Mouse (Mus musculus) activated CD4-positive, CD25-positive, alpha-beta regulatory T cell, adult 4 months (primary cell): ENCODE results near the gene Hba-x. TPM values are rescaled to one million over a fixed set of nuclear protein-coding genes. Genes with fewer than 3 reads are reported as not detected.
"Not testable (repeated sequence)": the region's sequence is repeated elsewhere in the genome, so short reads cannot be mapped to it uniquely, and the experiment has no call there.

Experiments
- ATAC-seq: one replicate; pipeline ENCODE4 v1.8.0; 2017
- polyA plus RNA-seq, 2 experiments: library from polyadenylated mRNA; unstranded; fragments of 100-300 nt; shearing (Covaris generic); gene quantifications; one replicate each; pipeline ENCODE4 v1.2.1; 2017

Hba-x gene
- polyA plus RNA-seq, 2 experiments from 2014 or later: not detected

GRCm38 (mm10) chr11:32250880-32251763 lies 25.1 kb upstream of the Hba-x start:
- ATAC-seq: no peak

DNA sequence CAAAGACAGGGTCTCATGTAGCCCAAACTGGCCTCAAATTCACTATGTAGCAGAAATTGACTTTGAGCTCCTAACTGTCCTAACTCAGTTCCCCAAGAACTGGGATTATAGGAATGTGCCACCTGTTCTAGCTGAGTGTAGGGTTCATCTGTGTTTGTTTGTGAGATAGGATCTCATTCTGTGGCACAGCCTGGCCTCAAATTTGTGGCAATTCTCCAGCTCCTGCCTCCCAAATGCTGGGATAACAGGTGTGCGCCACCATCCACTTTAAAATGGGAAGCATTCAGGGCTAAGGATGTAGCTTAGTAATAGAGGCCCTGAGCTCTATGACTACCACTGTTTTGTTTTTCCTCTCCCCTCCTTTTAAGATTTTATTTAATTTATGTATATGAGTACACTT lies 23.1 kb upstream of the Hba-x start:
- ATAC-seq: no peak

- ATAC-seq: no peak
These were observed 20.1 kb upstream of the Hba-x start for GRCm38 (mm10) chr11:32256146-32256545.

GRCm38 (mm10) chr11:32256566-32256965 lies 19.6 kb upstream of the Hba-x start:
- no peak for ATAC-seq

DNA sequence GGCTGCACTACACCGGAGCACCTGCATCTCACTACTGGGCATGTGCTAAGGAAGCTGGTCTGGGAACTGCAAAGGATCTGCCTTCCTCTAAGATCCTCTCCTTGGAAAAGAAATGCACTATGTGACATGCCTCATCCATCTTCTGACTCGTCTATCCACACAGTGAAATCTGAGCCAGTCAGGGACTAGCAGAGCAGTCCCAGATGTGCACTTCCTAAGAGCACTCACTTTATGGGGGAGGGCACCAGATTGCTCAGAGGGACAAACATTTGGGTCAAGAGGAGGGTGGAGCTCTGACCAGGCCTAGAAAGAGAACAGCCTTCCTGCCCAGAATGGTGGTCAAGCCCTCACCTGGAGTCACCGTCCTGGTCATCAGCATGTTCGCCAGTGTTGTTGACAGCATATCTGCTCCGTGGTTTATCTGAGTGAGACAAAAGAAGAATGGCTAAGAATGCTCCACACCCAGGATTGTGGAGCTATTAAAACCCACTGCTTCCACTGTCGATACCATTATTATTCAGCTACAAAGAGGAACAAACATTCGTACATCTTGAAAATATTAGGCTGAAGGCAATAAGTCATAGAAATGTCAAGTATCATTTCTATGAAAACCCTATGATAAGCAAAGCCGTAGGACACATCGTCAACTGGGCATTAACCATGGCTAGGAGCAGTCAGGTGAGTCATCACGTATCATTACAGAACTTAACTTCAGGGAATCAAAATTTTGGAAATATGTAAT lies 13.4 kb upstream of the Hba-x start:
- ATAC-seq: no peak

- no peak for ATAC-seq
These were observed 11.0 kb upstream of the Hba-x start for GRCm38 (mm10) chr11:32265117-32265738.

- no peak for ATAC-seq
These were observed 10.0 kb upstream of the Hba-x start for GRCm38 (mm10) chr11:32266194-32266593.

GRCm38 (mm10) chr11:32266776-32267175 lies 9.4 kb upstream of the Hba-x start:
- ATAC-seq: no peak

- peak; percentile 95 for ATAC-seq
These were observed 8.9 kb upstream of the Hba-x start, which contains the start of gene Nprl3 for GRCm38 (mm10) chr11:32267188-32267884. Gene Nprl3 (minus strand): TSS chr11:32267707.

DNA sequence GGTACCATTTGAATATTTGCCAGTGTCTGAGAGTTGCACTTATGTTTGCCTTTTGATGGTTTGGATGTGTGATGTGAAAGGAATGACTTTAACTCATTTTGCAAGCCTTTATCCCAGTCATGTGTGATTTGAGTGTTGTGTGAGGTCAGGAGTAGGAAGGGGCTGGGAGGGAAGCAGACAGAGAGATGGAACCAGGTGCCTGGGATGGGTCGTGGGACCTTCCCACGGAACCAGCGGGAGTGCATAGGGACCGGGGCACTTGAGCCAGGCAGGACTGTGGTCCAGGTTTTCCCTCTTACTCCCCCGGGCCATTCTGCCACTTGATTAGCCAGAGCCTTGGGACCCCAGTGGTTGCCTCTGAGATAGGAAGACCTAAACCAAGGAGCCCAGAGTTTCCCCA lies 8.2 kb upstream of the Hba-x start:
- no peak for ATAC-seq

DNA sequence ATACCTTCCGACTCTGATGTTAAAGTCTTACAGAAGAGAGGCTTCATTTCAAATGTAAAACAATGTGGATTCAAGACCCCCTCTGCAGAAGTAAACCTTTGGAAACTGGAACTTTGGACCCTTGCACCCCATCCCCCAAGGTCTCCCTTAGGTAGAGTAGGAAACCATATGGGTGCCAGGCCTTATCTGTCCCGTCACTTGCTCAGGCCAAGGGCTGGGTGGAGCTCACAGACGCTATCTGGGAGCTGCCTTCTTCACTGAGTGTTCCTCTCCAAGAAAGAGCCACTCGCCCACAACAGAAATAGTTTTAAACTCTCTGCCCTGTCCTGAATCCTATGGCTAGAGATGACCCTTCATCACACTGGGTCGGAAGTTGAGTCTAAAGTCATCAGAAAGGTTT lies 7.2 kb upstream of the Hba-x start:
- ATAC-seq: no peak

GRCm38 (mm10) chr11:32271178-32271577 lies 5.0 kb upstream of the Hba-x start:
- no peak for ATAC-seq

DNA sequence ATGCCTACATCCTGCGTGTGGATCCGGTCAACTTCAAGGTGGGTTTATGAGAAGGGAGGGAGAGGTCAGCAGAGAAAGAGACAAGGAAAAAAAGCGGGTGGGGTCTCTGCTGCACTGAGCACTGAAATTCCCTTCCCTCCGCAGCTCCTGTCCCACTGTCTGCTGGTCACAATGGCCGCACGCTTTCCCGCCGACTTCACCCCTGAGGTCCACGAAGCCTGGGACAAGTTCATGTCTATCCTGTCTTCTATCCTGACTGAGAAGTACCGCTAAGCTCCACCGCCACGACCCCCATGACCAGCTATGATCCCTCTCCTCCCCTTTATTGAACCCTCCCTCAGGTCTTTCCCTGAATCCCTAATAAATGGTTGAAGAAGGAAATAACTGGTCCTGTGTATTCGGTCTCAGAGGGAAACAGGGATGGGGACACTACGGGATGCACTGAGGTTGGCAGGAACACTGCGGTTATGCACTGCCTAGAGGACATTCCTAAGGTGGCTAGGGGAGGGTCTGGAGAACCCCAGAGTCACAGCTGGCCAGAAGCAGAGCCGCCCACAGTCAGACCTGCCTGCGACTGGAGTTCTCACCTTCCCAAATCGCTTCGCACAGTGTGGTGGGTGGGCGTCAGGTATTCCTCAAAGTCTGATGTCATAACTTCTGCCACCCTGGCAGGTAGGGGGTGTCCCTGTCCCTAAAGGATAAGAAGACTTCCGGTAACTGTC lies 1.7 kb downstream of the Hba-x start:
- ATAC-seq: no peak

- ATAC-seq: no peak
These were observed 2.3 kb downstream of the Hba-x start for GRCm38 (mm10) chr11:32278458-32278957.

- no peak for ATAC-seq
These were observed 4.4 kb downstream of the Hba-x start for GRCm38 (mm10) chr11:32280646-32281045.

GRCm38 (mm10) chr11:32281416-32282144 lies 5.4 kb downstream of the Hba-x start:
- ATAC-seq: no peak

- not testable (repeated sequence) for ATAC-seq
These were observed 7.0 kb downstream of the Hba-x start, which contains the start of gene Hba-a1 for GRCm38 (mm10) chr11:32283091-32283777. Gene Hba-a1 (plus strand): TSS chr11:32283511.

DNA sequence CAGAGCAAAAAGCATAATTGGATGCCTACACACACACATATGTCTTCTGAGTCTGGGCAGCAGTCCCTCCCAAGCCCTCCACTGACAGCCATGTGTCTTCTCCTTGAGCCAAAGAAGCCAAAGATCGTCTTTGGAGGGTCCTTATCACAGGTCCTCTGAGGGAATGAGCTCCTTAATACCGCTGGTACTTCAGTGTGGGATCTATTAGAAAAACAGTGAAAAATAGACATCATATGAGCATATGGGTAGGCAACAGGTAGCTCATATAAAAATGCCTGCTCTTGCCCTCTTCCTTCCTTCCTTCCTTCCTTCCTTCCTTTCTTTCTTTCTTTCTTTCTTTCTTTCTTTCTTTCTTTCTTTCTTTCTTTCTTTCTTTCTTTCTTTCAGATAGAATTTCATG lies 8.4 kb downstream of the Hba-x start:
- not testable (repeated sequence) for ATAC-seq

DNA sequence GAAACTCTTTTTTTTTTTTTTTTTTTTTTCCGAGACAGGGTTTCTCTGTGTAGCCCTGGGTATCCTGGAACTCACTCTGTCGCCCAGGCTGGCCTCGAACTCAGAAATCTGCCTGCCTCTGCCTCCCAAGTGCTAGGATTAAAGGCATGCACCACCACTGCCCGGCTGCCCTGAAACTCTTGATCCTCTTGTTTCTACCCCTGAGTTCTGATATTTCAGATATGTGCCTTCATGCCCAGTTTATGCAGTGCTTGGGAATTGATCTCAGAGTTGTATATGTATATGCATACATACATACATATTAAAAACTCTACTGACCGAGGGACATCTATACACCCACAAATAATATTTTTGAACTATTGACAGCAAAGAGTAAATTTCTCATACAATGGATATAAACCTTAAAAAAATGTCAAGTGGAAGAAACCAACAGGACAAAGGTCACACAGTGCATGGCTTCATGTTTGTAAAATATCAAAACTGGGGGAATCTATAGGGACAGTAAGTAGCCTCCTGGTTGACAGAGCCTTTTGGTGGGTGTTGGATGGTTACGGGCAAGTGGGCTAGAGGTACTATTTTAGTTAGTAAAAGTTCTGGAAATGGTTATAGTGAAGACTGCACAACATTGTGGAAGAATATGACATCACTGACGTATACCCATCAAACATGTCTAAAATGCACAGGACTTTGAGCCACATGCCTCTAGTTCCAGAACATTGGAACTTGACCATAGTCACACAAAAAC lies 9.0 kb downstream of the Hba-x start:
- no peak for ATAC-seq

- not testable (repeated sequence) for ATAC-seq
These were observed 9.7 kb downstream of the Hba-x start for GRCm38 (mm10) chr11:32285887-32286286.
